Mouse (Mus musculus) hematopoietic stem cell, adult 5-6 weeks (primary cell): ENCODE data around the gene Olfr180. TPM values are rescaled to one million over a fixed set of nuclear protein-coding genes. Genes with fewer than 3 reads are reported as not detected.

Experiments used
- ATAC-seq, 2 experiments: fragments of 125-278 bp in 1 of 2; replicated peaks in 1 of 2; 2 replicates each; pipeline ENCODE4 v1.8.0; 2016 to 2017; ENCODE audit warnings: inconsistent platforms in 2 of 2, mild to moderate bottlenecking in 2 of 2, moderate number of reproducible peaks in 2 of 2, low read depth in 1 of 2, moderate TSS enrichment in 1 of 2; ENCODE audit not compliant: low FRiP score in 2 of 2, poor library complexity in 2 of 2, severe bottlenecking in 2 of 2, insufficient read depth in 1 of 2, low TSS enrichment in 1 of 2
- total RNA-seq: library from RNA; stranded (forward); fragments of 172-1452, 232-1000 nt; gene quantifications from 2 replicates; pipeline ENCODE4 v1.2.3, GENCODE M21; 2017

The Olfr180 gene
- total RNA-seq, result not detected in 2 replicates

GRCm38 (mm10) chr16:58929292-58929691, at the start of gene Olfr180:
Gene Olfr180, minus strand, starts transcription at chr16:58929392.
- ATAC-seq, result no peak

GRCm38 (mm10) chr16:58928655-58929054, 537 bp downstream of the Olfr180 start, which contains the start of gene Olfr181:
Gene Olfr181, minus strand, starts transcription at chr16:58928755.
- ATAC-seq, result no peak

- no peak for ATAC-seq
These were observed 37.2 kb downstream of the Olfr180 start, which contains the start of gene Olfr178 for GRCm38 (mm10) chr16:58891963-58892362. Gene Olfr178, minus strand, starts transcription at chr16:58892063.

GRCm38 (mm10) chr16:58884416-58884815, 44.8 kb downstream of the Olfr180 start:
- no peak for ATAC-seq

- no peak for ATAC-seq
These were observed 54.5 kb downstream of the Olfr180 start, which contains the start of gene Olfr177 for GRCm38 (mm10) chr16:58874668-58875067. Gene Olfr177, minus strand, starts transcription at chr16:58874768.

Other genes starting within 250 kb of the Olfr180 start
- gene Gpr15, start 210.3 kb downstream of the Olfr180 start, total RNA-seq, result not detected in 2 replicates
- 22.6 and 58.0 TPM in 2 replicates for gene Cldnd1, start 201.5 kb downstream of the Olfr180 start, total RNA-seq
- gene Olfr172, start 166.2 kb downstream of the Olfr180 start, total RNA-seq, result not detected in 2 replicates
- not detected in 2 replicates for gene Olfr173, start 129.1 kb downstream of the Olfr180 start, total RNA-seq
- not detected in 2 replicates for gene Olfr175-ps1, start 102.6 kb downstream of the Olfr180 start, total RNA-seq
- not detected in 2 replicates for gene Olfr177, start 54.6 kb downstream of the Olfr180 start, total RNA-seq
- gene Olfr178, start 37.3 kb downstream of the Olfr180 start, total RNA-seq, result not detected in 2 replicates
- not detected in 2 replicates for gene Olfr181, start 637 bp downstream of the Olfr180 start, total RNA-seq
- gene Olfr183, start 66.0 kb upstream of the Olfr180 start, total RNA-seq, result not detected in 2 replicates
- not detected in 2 replicates for gene Olfr186, start 100.9 kb upstream of the Olfr180 start, total RNA-seq
- not detected in 2 replicates for gene Olfr187, start 110.4 kb upstream of the Olfr180 start, total RNA-seq
- gene Olfr190, start 148.6 kb upstream of the Olfr180 start, total RNA-seq, result not detected in 2 replicates
- not detected in 2 replicates for gene Olfr191, start 160.4 kb upstream of the Olfr180 start, total RNA-seq
- not detected in 2 replicates for gene Olfr193, start 182.5 kb upstream of the Olfr180 start, total RNA-seq
- gene Olfr194, start 191.7 kb upstream of the Olfr180 start, total RNA-seq, result not detected in 2 replicates
- not detected in 2 replicates for gene Olfr195, start 217.7 kb upstream of the Olfr180 start, total RNA-seq
- gene Olfr196, start 241.1 kb upstream of the Olfr180 start, total RNA-seq, result not detected in 2 replicates